Mouse (Mus musculus): ENCODE measurements around the gene Flt3. TPM values are rescaled to one million over a fixed set of nuclear protein-coding genes. Genes with fewer than 3 reads are reported as not detected.

The Flt3 gene
- polyA plus RNA-seq, 1 experiment: 0.78 TPM

DNA sequence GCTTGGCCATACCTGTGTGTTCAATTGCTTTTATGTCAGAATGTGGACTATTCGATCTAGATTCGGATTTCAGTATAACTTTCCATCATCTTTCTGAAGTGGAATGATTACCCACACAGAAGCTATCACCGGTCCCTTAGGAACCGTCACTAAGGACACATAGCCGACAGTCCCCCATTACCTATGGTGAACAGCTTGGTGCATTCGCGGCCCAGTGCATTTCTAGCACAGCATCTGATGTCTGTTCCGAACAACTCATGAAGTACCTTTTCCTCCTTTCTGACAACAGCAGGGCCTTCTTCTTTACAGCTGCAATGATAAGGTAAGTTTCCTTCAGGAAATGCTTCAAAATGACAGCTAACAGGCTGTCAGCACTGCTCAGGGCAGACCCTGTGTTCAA lies 30.0 kb downstream of the Flt3 start:
- H3K27me3 ChIP-seq (replicated peaks; ENCODE audit: control insufficient read depth, insufficient read depth, low read length): no peaks in the 10 kb centered on the region
- no peak overlapping the region for H3K27ac ChIP-seq (ENCODE audit: insufficient read depth, low read depth, low read length)
- 87% methylated on average over 8 of the region's 8 CpGs for WGBS
- TF ChIP-seq POLR2A (IDR thresholded peaks at IDR 0.05; ENCODE audit: low read depth, low read length) (no peak), CTCF (conservative IDR thresholded peaks at IDR 0.05; ENCODE audit: insufficient read depth, insufficient read length, low read depth, low read length) (no peak)
- H3K36me3 ChIP-seq (ENCODE audit: control insufficient read depth, insufficient read depth, low read length): no peaks in the 10 kb centered on the region
- no peak overlapping the region for H3K4me3 ChIP-seq (ENCODE audit: insufficient read depth, low read depth, low read length)
- no peak for DNase-seq
- H3K4me1 ChIP-seq (ENCODE audit: control insufficient read depth, insufficient read depth, low read length): no peaks in the 10 kb centered on the region

DNA sequence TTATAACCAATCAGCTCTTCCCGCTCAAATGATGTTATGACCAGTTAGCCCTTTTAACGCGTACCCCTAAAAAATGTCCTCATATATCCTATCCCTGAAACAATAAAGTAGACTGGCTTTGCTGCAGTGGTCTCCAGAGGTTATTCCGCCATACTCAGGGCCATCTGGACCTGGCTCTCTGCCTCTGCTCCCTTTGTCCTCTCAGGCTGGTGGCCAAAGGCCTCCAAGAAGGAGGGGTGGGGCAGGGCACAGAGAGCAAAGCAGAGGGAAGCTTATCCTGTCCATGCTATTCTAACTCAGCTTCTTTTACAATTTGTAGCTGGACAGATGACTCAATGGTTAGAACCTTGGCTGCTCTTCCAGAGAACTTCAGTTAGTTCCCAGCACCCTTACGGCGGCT lies 32.1 kb downstream of the Flt3 start:
- no peaks in the 10 kb centered on the region for H3K36me3 ChIP-seq (ENCODE audit: control insufficient read depth, insufficient read depth, low read length)
- no peak for DNase-seq
- no peaks in the 10 kb centered on the region for H3K27me3 ChIP-seq (replicated peaks; ENCODE audit: control insufficient read depth, insufficient read depth, low read length)
- no peaks in the 10 kb centered on the region for H3K4me1 ChIP-seq (ENCODE audit: control insufficient read depth, insufficient read depth, low read length)
- TF ChIP-seq CTCF (conservative IDR thresholded peaks at IDR 0.05; ENCODE audit: insufficient read depth, insufficient read length, low read depth, low read length): no peak
- TF ChIP-seq POLR2A (IDR thresholded peaks at IDR 0.05; ENCODE audit: low read depth, low read length): no peak
- H3K27ac ChIP-seq (ENCODE audit: insufficient read depth, low read depth, low read length): no peak overlapping the region
- H3K4me3 ChIP-seq (ENCODE audit: insufficient read depth, low read depth, low read length): no peak overlapping the region
- 92% methylated on average over 6 of the region's 6 CpGs for WGBS

DNA sequence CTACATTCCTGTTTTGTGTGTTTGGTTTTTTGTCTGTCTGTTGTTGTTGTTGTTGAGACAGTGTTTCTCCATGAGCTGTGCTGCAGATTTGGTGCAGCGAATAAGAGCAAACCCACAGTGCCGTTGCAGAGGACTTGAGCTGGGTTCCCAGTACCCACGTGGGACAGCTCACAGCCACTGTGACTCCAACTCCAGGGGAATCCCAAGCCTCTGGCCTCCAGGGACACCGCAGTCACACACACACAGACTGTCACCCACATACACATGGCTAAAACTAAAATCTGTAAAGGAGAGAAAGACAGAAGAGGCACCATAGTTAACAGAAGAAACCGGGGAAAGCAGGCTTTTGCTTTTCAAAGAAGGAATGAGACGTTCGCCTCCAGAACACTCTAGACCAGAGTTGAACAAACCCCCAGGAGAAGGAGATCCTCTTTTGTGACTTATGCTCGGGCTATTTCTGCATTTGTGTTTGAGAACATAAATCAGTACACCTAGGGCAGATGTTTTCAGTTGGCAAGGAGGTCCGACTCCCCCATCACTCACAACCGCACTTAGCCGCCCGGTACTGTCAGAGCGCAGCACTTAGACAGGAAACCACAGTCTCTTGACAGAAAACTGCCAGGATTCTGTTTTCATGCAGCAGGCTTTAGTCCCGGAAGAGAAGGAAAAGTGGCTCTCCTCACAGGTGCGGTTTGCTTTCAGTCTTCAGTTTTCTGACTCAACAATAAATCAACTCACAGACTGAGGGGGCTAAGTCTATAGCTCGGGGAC lies 34.1 kb downstream of the Flt3 start:
- Histone ChIP-seq H3K4me1 (ENCODE audit: control insufficient read depth, insufficient read depth, low read length) (no peaks in the 10 kb centered on the region), H3K36me3 (ENCODE audit: control insufficient read depth, insufficient read depth, low read length) (no peaks in the 10 kb centered on the region), H3K4me3 (ENCODE audit: insufficient read depth, low read depth, low read length) (no peak overlapping the region), H3K27ac (ENCODE audit: insufficient read depth, low read depth, low read length) (no peak overlapping the region), H3K27me3 (replicated peaks; ENCODE audit: control insufficient read depth, insufficient read depth, low read length) (no peaks in the 10 kb centered on the region)
- no peak for DNase-seq
- TF ChIP-seq POLR2A (IDR thresholded peaks at IDR 0.05; ENCODE audit: low read depth, low read length) (no peak), CTCF (conservative IDR thresholded peaks at IDR 0.05; ENCODE audit: insufficient read depth, insufficient read length, low read depth, low read length) (no peak)
- 28% methylated on average over 16 of the region's 16 CpGs for WGBS

DNA sequence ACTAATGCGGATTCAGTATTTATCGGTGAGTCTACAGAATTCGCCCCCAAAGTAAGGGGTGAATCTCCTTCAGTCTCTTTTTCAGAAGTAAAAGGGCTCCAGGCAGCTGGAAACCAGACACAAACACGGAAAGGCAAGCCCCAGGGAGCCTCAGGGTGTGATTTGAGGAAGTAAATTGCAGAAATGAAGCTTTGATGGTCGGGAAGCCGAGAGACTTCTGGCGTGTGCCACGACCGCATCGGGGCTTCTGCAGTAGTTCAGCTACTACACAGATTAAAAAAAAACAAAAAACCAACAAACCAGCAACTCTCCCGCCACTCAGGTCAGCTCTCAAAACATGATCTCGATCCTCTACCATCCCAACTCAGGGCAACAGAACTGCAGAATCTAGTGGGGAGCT lies 37.2 kb downstream of the Flt3 start:
- peak; percentile 21 for DNase-seq
- whole genome bisulfite sequencing: 64% methylated on average over 12 of the region's 12 CpGs
- no peaks in the 10 kb centered on the region for H3K27me3 ChIP-seq (replicated peaks; ENCODE audit: control insufficient read depth, insufficient read depth, low read length)
- no peaks in the 10 kb centered on the region for H3K4me1 ChIP-seq (ENCODE audit: control insufficient read depth, insufficient read depth, low read length)
- H3K4me3 ChIP-seq (ENCODE audit: insufficient read depth, low read depth, low read length): no peak overlapping the region
- no peak overlapping the region for H3K27ac ChIP-seq (ENCODE audit: insufficient read depth, low read depth, low read length)
- H3K36me3 ChIP-seq (ENCODE audit: control insufficient read depth, insufficient read depth, low read length): no peaks in the 10 kb centered on the region
- no peak for TF ChIP-seq CTCF (conservative IDR thresholded peaks at IDR 0.05; ENCODE audit: insufficient read depth, insufficient read length, low read depth, low read length)
- TF ChIP-seq POLR2A (IDR thresholded peaks at IDR 0.05; ENCODE audit: low read depth, low read length): no peak

DNA sequence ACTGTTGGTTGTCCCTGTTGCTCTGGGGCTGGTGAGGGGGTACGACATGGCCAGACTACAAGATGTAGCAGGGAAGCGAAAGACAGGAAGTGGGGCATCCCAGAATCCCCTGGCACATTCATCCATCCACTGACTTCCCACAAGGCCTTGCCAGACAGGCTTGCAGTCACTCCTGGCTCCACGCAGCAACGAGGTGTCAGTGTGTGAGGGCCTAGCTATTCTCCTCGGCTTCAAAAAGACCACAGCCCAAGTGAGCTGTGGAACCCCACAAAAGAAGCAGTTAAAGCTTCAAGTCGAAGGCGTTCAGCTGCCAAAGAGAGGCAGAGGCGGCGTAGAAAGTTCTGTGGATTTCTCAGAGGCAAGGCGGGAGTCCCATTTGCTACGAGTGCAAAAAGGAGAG lies 41.8 kb downstream of the Flt3 start:
- no peaks in the 10 kb centered on the region for H3K4me1 ChIP-seq (ENCODE audit: control insufficient read depth, insufficient read depth, low read length)
- no peaks in the 10 kb centered on the region for H3K36me3 ChIP-seq (ENCODE audit: control insufficient read depth, insufficient read depth, low read length)
- WGBS: 84% methylated on average over 11 of the region's 11 CpGs
- no peak overlapping the region for H3K27ac ChIP-seq (ENCODE audit: insufficient read depth, low read depth, low read length)
- TF ChIP-seq POLR2A (IDR thresholded peaks at IDR 0.05; ENCODE audit: low read depth, low read length): no peak
- no peak for TF ChIP-seq CTCF (conservative IDR thresholded peaks at IDR 0.05; ENCODE audit: insufficient read depth, insufficient read length, low read depth, low read length)
- no peak for DNase-seq
- H3K4me3 ChIP-seq (ENCODE audit: insufficient read depth, low read depth, low read length): no peak overlapping the region
- no peaks in the 10 kb centered on the region for H3K27me3 ChIP-seq (replicated peaks; ENCODE audit: control insufficient read depth, insufficient read depth, low read length)

DNA sequence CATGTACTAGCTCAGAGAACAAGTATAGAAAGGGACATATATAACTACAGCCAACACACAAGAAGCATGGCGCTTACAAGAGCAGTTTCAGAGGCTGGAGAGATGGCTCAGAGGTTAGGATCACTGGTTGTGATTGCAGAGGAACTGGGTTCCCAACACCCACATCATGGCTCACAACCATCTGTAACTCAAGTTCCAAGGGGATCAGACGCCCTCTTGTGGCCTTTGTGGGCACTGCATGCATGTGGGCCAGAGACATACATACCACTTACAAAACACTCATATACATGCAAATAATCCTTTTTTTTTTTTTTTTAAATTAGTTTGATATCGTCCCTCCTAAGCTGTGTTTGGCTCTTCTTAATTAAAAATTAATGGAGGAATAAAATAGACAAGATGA lies 42.8 kb downstream of the Flt3 start:
- Histone ChIP-seq H3K4me3 (ENCODE audit: insufficient read depth, low read depth, low read length) (no peak overlapping the region), H3K27me3 (replicated peaks; ENCODE audit: control insufficient read depth, insufficient read depth, low read length) (no peaks in the 10 kb centered on the region), H3K4me1 (ENCODE audit: control insufficient read depth, insufficient read depth, low read length) (no peaks in the 10 kb centered on the region), H3K36me3 (ENCODE audit: control insufficient read depth, insufficient read depth, low read length) (no peaks in the 10 kb centered on the region), H3K27ac (ENCODE audit: insufficient read depth, low read depth, low read length) (no peak overlapping the region)
- WGBS: 57% methylated on average over 3 of the region's 3 CpGs
- peak; percentile 7 for DNase-seq
- TF ChIP-seq CTCF (conservative IDR thresholded peaks at IDR 0.05; ENCODE audit: insufficient read depth, insufficient read length, low read depth, low read length) (peak; percentile 62), POLR2A (IDR thresholded peaks at IDR 0.05; ENCODE audit: low read depth, low read length) (no peak)

DNA sequence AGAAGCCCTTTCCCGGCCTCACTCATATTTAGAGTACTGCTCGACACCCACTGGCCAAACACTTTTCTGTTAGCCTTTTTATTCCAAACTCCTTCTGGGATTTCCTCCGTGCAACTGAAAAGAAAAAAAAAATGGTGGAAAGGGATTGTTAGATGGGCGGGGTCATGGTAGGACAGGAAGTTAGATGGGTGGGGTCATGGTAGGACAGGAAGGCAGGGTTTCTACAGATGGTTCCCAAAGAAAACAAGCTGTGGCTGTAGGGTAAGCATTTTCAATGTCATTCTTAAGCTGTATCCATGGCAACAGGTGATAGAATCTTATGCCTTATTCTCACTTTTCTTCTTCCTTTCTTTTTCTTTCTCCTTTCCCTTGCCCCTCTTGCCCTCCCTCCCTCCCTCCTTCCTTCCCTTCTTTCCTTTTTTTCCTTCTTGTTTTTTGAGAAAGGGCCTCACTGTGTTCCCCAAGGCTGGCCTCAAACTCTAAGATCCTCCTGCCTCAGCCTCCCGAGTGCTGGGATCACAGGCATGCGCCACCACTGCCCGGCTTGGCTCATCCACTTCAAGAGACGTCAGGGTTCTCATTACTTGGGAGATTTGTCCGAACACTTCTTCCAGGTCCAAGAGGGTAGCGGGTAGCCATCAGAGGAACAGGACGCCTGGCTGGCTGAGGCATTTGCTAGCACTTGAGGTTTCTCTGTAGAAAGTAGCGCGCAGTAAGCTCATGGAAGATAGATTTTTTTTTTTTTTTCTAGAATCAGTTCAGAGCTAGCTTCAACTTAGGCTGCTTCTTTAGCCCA lies 43.8 kb downstream of the Flt3 start:
- Histone ChIP-seq H3K27ac (ENCODE audit: insufficient read depth, low read depth, low read length) (no peak overlapping the region), H3K4me3 (ENCODE audit: insufficient read depth, low read depth, low read length) (no peak overlapping the region), H3K4me1 (ENCODE audit: control insufficient read depth, insufficient read depth, low read length) (no peaks in the 10 kb centered on the region), H3K27me3 (replicated peaks; ENCODE audit: control insufficient read depth, insufficient read depth, low read length) (no peaks in the 10 kb centered on the region), H3K36me3 (ENCODE audit: control insufficient read depth, insufficient read depth, low read length) (no peaks in the 10 kb centered on the region)
- WGBS: 92% methylated on average over 13 of the region's 13 CpGs
- no peak for TF ChIP-seq POLR2A (IDR thresholded peaks at IDR 0.05; ENCODE audit: low read depth, low read length)
- no peak for TF ChIP-seq CTCF (conservative IDR thresholded peaks at IDR 0.05; ENCODE audit: insufficient read depth, insufficient read length, low read depth, low read length)
- DNase-seq: no peak

Data from kidney, adult 2 months (tissue).